Mouse (Mus musculus) testis, adult 10 weeks (tissue): ENCODE measurements around the gene Bnip2. TPM values are rescaled to one million over a fixed set of nuclear protein-coding genes. Genes with fewer than 3 reads are reported as not detected.

ENCODE experiments used
- polyA plus RNA-seq: library from polyadenylated mRNA; stranded (reverse); fragments of 350-450 nt; fragmentation: Illumina TruSeq; extraction: RNeasy Lipid Tissue Mini Kit (QIAGEN cat#74804); gene quantifications from one replicate; pipeline ENCODE4 v1.2.3, GENCODE M21; 2014; ENCODE audit warnings: low read depth, low replicate concordance

Gene Bnip2
- polyA plus RNA-seq, result 77.8 TPM

DNA sequence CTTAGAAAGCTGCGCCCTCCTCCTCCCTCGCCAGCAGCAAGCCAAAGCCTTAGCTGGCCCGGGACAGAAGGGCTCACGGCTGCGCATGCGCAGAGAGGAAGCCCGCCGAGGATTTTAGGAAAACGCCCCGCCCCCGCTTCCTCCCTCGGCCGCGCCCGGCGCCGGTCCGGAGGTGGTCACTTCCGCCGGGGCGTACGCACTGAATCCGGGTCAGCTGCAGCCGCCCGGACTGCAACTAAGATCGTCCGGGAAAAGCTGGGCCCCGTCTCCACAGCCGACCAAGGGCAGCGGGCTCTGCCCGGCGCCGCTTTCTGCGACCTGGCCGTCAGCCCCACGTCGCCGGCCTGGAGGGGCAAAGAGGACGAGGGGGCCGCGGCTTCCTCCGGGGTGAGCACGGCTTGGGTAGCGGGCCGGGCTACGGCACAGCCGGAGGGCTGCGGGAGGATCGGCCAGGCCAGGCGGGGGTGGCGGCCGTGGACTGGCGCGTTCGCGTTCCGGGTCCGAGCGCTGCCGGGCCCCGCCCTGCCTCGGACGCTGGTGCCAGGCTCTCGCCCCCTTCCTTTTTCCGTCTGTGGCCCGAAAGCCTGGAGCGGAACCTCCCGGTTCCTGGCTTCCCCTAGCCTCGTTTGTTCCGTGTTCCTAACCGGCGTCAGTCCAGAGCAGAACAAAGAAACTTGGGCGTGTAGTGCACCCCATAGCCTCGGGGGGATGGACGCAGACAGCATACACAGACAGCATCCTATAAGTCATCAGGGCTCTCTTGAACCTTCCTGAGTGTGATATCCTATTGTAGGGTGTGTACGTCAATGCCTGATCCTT is at the start of gene Bnip2:
TSS of gene Bnip2 (plus strand) at position 164 of the 819 bp plus-strand sequence.

DNA sequence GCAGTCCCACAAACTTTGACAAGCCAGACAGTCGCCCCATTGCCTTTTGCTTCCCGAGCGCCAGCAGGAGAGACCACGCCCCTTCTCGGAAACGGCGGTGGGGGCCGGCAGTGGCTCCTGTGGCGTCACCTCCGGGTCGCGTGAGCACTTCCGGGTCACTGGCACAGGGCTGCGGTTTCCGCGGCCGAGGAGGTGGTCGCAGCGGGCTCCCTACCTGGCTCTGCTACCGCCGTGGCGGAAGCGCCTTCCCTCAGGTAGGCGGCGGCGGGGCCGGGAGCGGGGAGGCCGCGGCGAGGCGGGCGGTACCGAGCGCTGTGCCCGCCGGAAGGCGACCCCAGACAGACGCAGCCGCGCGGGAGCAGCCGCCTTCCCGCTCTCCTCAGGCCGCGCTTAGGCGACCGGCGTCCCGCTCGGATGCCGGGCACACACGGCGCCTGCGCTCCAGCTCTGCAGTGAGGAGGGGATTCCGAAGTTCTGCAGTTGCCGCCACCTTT is 23.2 kb downstream of the Bnip2 start, which contains the start of gene Gtf2a2:
TSS of gene Gtf2a2 (plus strand) at position 143 of the 494 bp plus-strand sequence.

DNA sequence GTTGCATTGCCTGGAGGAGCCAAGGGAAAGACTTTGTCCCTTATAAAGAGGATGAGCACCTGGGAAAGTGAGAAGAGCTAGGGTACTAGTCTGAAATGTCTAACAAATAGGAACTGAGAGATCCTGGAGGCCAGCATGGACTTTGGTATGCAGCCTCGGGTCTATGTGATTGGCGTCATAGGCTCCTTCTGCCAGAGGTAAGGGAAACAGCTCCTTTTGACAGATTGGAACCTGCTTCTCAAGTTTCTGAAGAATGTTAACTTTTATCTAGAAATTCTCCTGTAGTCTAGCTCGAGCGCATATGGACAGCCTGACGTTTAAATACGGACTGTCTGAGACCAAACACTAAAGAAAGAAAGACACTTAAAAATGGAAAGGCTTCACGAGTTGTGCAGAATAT is 48.7 kb downstream of the Bnip2 start, which contains the start of gene Gcnt3:
TSS of gene Gcnt3 (minus strand) at position 101 of the 400 bp plus-strand sequence.

Other genes starting within 250 kb of the Bnip2 start
- gene Foxb1, start 228.5 kb upstream of the Bnip2 start, polyA plus RNA-seq, result not detected
- 761 TPM for gene Gtf2a2, start 23.1 kb downstream of the Bnip2 start, polyA plus RNA-seq
- gene Gcnt3, start 48.6 kb downstream of the Bnip2 start, polyA plus RNA-seq, result 5.4 TPM
- gene Fam81a, start 153.1 kb downstream of the Bnip2 start, polyA plus RNA-seq, result 0.38 TPM
- gene Myo1e, start 217.9 kb downstream of the Bnip2 start, polyA plus RNA-seq, result 3.4 TPM